Mouse (Mus musculus): ENCODE data around the gene Nhej1. TPM values are rescaled to one million over a fixed set of nuclear protein-coding genes. Genes with fewer than 3 reads are reported as not detected.

Gene Nhej1
- total RNA-seq, 2 experiments from 2014 or later, result 7.1 to 7.9 TPM

GRCm38 (mm10) chr1:74975936-74976335 lies 149.1 kb downstream of the Nhej1 start:
- DNase-seq, result no peak

GRCm38 (mm10) chr1:74973590-74973989 lies 151.4 kb downstream of the Nhej1 start:
- no peak for DNase-seq

GRCm38 (mm10) chr1:74971353-74972050 lies 153.5 kb downstream of the Nhej1 start:
- DNase-seq, result no peak

- peak in 1 of 2 experiments; percentile 35 for DNase-seq
Observed at GRCm38 (mm10) chr1:74967962-74968580, 156.9 kb downstream of the Nhej1 start.

DNA sequence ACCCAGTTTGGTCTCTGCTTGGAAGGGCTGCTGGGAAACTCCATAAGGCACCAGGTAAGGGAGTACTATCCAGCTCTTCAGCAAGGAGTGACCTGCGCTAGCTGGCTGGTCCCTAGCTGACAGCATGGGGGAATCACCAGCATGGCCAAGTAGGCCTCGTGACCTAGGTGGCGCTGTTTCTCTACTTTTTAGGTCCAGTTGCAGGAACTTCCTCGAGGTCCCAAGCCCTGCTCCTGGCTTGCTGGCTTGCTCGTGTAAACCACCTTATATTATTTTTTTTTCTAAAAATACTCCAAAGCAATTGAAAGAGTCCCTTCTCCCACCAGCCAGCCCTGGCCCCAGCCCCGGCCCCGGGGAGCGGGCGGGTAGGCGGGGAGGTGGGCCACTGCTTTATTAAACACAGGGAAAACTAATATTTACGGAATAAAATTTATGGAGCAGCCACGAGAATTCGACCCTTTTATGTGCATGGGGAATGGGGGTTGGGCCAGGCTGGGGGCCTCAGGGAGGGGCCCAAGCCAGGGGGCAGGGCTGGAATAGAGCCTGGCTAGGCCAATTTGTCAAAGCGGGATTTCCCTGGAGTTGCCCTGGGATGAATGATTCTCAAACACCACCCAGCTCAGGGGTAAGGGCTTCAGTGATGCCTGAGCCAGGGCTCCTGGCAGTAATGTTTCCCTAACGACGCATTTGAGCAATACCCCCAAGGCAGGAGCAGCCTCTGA lies 160.3 kb downstream of the Nhej1 start:
- DNase-seq, result peak; percentile 78 to 86

- no peak for DNase-seq
Observed at GRCm38 (mm10) chr1:74962853-74963227, 162.2 kb downstream of the Nhej1 start.

DNA sequence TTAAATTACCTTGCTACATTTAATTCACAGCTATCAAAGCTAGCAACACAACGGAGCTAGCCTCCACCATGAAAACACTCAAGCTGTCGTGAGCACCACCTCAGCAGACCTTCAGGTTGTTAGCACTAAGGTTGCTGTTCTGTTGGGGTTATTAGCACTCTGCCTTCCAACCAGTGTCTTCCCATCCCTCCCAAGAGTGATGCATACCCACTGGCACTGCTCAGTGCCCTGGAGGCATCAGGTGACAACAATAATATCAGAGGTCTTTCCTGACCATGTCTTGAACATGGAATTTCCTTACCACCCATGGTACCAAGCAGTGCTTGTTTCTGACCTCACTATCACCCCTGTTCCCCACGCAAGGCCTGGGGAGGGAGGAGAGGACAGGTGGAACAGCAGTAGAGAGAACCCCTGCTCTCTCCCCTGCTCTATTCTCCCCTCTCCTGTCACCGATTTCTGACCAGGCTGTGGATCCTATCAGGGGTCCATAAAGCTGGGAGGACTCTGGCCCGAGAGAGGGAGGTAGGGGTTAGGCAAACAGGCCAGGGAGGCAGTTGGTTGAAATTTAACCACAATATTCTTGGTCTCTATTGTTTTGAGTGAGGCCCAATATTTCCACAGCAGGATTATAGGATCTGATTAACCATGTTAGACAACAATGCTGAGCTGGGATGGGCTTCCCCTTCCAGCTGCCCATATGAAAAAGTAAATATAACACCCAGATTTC lies 162.7 kb downstream of the Nhej1 start:
- no peak for DNase-seq

GRCm38 (mm10) chr1:74961722-74962121 lies 163.3 kb downstream of the Nhej1 start:
- DNase-seq, result no peak

DNA sequence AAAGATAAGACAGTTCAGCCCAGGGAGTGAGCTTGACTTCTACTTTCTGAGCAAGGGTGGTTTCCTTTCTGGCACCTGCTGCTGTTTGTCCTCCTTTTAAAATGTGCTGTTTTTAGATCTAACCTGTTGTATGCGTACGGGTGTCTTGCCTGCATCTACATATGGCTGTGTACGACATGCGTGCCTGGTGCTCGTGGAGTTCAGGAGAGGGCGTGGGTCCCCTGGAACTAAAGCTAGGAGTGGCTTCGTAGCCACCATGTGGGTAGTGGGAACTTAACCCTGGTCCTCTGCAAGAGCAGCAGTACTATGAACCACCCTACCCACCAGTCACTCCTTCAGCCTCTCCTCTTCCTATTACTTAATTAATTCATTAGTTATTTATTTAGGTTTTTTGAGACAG lies 164.9 kb downstream of the Nhej1 start:
- no peak for DNase-seq

DNA sequence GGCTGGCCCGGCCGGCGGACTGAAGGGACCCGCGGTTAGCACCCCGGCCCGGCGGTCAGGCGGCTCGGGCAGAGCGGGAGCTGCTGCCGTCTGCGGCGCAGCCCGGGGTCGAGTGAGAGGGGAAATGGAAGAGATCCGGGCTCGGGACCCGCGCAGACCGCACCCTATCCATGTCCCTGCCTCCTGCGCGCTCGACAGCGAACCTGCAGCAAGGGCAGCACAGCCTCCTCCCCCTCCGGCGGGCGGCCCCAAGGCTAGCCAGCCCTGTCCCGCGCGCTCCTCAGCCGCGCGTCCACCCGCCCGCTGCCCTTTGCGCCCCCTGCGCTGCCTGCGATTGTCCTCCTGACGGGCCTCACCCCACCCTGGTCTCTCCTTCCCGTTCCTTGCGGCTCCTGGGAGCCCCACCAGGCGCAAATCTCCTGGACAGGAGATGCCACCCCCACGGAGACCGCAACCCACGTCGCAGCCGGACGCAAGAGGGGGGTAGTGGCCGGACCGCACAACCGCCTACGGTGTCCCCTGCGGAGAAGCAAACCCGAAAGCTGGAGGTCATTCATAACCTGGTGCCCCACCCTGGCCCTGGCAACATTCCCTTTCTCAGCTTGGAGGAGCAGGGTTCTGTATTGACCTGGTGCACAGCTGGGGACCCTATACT lies 173.3 kb downstream of the Nhej1 start, which contains the start of gene Ihh:
Ihh (minus strand) TSS at position 117 of the 655 bp plus-strand sequence.
- peak; percentile 21 to 29 for DNase-seq

GRCm38 (mm10) chr1:74950576-74951490 lies 174.2 kb downstream of the Nhej1 start:
- DNase-seq, result no peak

DNA sequence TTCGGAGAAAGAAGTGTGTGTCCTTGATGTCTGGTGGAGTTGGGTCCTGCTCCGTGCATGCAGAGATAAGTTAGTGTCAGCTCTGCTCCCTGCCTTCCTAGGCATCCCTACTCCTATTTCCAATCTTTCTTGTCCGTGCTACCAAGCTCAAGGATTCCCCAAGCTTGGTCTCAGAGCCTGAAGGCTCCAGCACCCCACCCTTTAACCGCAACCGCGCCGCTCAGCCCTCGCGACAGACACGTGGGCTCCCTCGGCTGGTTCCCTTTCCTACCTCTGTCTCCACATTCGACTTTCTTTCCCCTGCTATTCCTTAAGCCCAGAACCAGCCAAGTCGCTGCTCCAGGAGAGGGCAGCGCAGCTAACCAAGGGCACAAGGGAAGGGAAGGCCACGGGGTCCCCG lies 174.9 kb downstream of the Nhej1 start:
- DNase-seq, result no peak

DNA sequence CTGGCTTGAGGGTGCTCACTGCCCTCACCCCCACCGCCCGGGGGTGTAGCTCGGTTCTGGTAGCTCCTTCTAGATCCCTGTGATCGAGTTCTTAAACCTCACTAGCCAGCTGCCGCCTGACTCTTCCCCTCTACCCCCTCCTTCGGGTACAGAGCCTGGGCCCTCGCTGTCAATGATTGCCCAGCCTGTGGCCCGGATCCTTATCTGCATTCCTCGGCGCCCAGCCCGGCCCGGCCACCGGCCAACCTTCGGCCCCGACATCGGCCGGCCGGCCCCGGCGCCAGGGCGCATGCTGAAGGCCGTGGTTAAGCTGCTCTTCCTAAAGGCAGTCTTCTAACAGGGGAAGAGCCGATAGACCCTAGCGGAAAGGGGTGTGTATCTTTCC lies 175.3 kb downstream of the Nhej1 start:
- peak; percentile 62 to 64 for DNase-seq

DNA sequence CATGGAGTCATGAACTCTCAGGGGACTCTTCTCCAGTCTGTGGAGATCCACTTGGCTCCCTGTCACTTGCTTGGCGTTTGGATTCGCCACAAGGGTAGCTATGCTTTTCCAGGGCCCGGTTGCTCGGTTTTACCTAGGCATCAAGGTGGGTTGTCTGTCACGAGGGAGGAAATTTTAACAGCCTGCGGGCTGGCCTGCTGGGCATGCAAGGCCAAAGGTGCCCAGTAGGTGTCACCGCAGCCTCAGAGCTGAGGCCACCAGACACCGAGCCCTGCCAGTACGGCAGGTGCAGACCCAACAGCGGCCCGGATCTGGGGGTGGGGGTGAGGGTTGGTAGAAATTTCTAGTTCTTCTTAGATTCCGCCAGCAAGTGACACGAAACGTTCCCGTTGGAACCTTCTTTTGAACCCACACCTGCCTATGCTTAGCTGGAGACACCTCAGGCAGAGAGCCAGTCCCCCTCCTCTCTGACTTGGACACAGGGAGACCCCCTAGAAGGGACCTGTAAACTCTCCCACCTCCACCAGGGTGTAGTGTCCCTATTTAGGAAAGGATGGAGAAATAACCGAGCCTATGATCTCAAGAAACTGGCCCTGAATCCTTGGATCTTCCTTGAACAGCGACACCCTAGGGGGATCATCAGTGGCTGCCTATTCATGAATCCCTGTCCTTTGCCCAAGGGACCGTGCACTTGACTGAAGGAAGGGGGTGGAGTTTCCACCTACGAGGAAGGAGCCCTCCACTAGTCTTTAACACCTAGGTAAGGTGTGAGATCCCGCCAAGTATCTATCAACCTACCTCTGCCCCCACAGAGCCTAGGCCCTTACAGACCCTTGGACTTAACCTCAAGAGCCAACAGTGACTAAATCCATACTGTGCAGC lies 176.0 kb downstream of the Nhej1 start:
- DNase-seq, result peak; percentile 72 to 79

GRCm38 (mm10) chr1:74947986-74948670 lies 176.9 kb downstream of the Nhej1 start:
- DNase-seq, result peak; percentile 50 to 62

DNA sequence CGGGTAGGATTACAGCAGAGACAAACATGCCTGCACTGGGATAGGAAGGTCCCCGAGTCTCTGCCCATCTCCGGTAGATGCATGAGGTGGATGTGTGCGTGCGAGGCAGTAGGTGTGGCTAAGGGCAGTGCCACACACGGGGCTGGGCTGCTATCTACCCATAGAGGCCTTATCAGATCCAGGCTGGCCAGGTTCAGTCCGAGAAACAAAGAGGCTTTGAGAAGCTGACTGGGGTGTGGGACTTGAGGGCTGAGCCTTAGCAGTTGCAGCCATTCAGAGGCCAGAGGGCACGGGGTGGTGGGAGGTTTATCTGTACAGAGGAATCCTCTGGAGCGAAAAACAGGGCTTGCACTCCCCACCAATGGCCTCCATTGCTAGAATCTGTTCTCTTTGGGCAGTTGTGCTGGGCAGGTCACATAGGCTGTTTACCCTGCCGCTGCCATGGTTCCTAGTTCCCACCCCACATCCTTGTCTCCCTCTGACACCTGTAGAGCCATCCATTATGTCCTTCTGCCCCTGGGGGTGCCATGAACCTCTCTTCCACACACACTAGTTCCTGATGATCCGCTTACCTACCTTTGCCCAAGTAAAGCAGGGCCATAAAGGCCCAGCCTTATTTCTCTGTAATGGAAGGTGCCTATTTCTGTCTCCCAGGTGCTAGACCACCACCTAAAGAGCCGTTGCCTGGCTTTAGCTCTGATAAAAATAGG lies 183.2 kb downstream of the Nhej1 start:
- DNase-seq, result no peak

GRCm38 (mm10) chr1:74939762-74940161 lies 185.2 kb downstream of the Nhej1 start:
- peak in 1 of 2 experiments; percentile 45 for DNase-seq

DNA sequence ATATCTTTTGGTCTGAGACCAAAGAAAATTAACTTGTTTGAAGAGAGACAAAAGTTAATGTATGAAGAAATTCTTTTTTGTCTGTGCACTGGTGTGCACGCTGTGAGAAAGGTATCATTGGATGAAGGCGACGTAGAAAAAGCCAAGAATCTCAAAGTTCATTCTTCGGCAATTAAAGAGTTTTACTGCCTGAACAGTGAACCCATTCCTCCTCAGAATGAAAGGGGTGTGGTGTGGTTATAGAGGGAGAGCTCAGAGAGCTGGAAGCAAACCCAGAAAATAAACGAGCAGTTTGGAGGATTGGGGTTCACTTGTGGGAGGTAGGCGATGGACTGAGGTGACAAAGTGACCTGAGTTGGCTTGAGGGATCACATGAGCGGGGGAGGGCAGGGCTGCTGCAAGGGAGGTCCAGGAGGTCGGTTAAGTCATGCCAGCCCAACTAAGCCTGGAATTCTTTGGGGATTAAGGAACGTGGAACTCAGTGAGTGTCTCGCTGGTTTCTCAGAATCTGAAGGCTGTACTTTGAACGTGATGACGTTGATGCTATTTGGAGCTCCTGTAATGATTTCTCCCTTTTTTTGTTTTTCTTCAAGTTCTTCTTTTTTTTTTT lies 188.7 kb downstream of the Nhej1 start:
- DNase-seq, result no peak
